Mouse (Mus musculus) MEL (cell line): ENCODE data around the gene Supt4a. TPM values are rescaled to one million over a fixed set of nuclear protein-coding genes. Genes with fewer than 3 reads are reported as not detected.

Source experiments
- DNase-seq: peaks from one replicate; pipeline ENCODE4 v3.0.0; 2011; ENCODE audit warnings: low read depth, low spot score
- H3K27ac ChIP-seq: 2 replicates; pipeline ENCODE4 v1.5.1; 2012; ENCODE audit warnings: low read depth, mild to moderate bottlenecking, control low read depth, low read length, moderate library complexity; ENCODE audit not compliant: control insufficient read depth
- H3K27me3 ChIP-seq, 2 experiments: fragments of 150-350 bp in 1 of 2; sonication (generic) in 1 of 2; 2 replicates each; pipeline ENCODE4 v1.6.1; 2012; ENCODE audit warnings: low read length in 2 of 2, mild to moderate bottlenecking in 2 of 2, improper control_type of control experiment in 1 of 2, moderate library complexity in 1 of 2; ENCODE audit not compliant: insufficient read depth in 2 of 2, control insufficient read depth in 1 of 2
- H3K36me3 ChIP-seq, 2 experiments: 2 replicates each; pipeline ENCODE4 v1.6.1; 2012 to 2014; ENCODE audit warnings: low read length in 2 of 2, improper control_type of control experiment in 1 of 2, inconsistent platforms in 1 of 2, mild to moderate bottlenecking in 1 of 2; ENCODE audit not compliant: insufficient read depth in 2 of 2, control insufficient read depth in 1 of 2
- H3K4me1 ChIP-seq, 2 experiments: fragments of 150-350 bp in 1 of 2; sonication (generic) in 1 of 2; 2 replicates each; pipeline ENCODE4 v1.6.1; 2012; ENCODE audit warnings: low read length in 2 of 2, improper control_type of control experiment in 1 of 2, mild to moderate bottlenecking in 1 of 2; ENCODE audit not compliant: insufficient read depth in 2 of 2, control insufficient read depth in 1 of 2
- H3K4me3 ChIP-seq, 2 experiments: fragments of 150-350 bp in 1 of 2; sonication (generic) in 1 of 2; 2 replicates each; pipeline ENCODE4 v1.5.1; 2012; ENCODE audit warnings: low read depth in 2 of 2, low read length in 2 of 2, mild to moderate bottlenecking in 2 of 2, moderate library complexity in 2 of 2, control low read depth in 1 of 2, improper control_type of control experiment in 1 of 2; ENCODE audit not compliant: control insufficient read depth in 1 of 2, insufficient read depth in 1 of 2
- H3K79me2 ChIP-seq: 2 replicates; pipeline ENCODE4 v1.6.1; 2012; ENCODE audit warnings: mild to moderate bottlenecking, low read length, moderate library complexity; ENCODE audit not compliant: control insufficient read depth, poor library complexity, insufficient read depth
- H3K9ac ChIP-seq: 2 replicates; pipeline ENCODE4 v1.6.1; 2012; ENCODE audit warnings: low read depth, mild to moderate bottlenecking, control low read depth, low read length, moderate library complexity; ENCODE audit not compliant: control insufficient read depth, poor library complexity, severe bottlenecking
- H3K9me3 ChIP-seq: fragments of 150-350 bp; sonication (generic); replicated peaks from 2 replicates; pipeline ENCODE4 v1.6.1; 2012; ENCODE audit warnings: mild to moderate bottlenecking, low read length, improper control_type of control experiment, moderate library complexity; ENCODE audit not compliant: insufficient read depth
- CHD1 ChIP-seq: IDR thresholded peaks from 2 replicates; pipeline ENCODE4 v1.6.1; 2012; ENCODE audit warnings: low read depth, mild to moderate bottlenecking, inconsistent platforms, low read length, improper control_type of control experiment
- CTCF ChIP-seq, 3 experiments: IDR thresholded peaks in 2 of 3; conservative IDR thresholded peaks in 1 of 3; 2 replicates each; pipeline ENCODE4 v1.5.1; 2011 to 2012; ENCODE audit warnings: low read length in 3 of 3, low read depth in 2 of 3, mild to moderate bottlenecking in 2 of 3, improper control_type of control experiment in 1 of 3, inconsistent platforms in 1 of 3, mixed read lengths in 1 of 3, moderate library complexity in 1 of 3; ENCODE audit not compliant: control insufficient read depth in 1 of 3, insufficient read depth in 1 of 3, poor library complexity in 1 of 3, severe bottlenecking in 1 of 3
- E2F4 ChIP-seq: IDR thresholded peaks from 2 replicates; pipeline ENCODE4 v1.6.1; 2011; ENCODE audit warnings: low read depth, low read length, improper control_type of control experiment, borderline replicate concordance
- ELF1 ChIP-seq: IDR thresholded peaks from 2 replicates; pipeline ENCODE4 v1.6.1; 2014; ENCODE audit warnings: low read depth, mild to moderate bottlenecking, inconsistent platforms, low read length, improper control_type of control experiment, moderate library complexity
- EP300 ChIP-seq, 2 experiments: IDR thresholded peaks; 2 replicates each; pipeline ENCODE4 v1.6.1; 2011; ENCODE audit warnings: improper control_type of control experiment in 2 of 2, low read length in 2 of 2, low read depth in 1 of 2, mild to moderate bottlenecking in 1 of 2
- GATA1 ChIP-seq: IDR thresholded peaks from 2 replicates; pipeline ENCODE4 v1.6.1; 2011; ENCODE audit warnings: low read depth, low read length, improper control_type of control experiment
- JUND ChIP-seq: IDR thresholded peaks from 2 replicates; pipeline ENCODE4 v1.6.1; 2011; ENCODE audit warnings: low read depth, mild to moderate bottlenecking, improper control_type of control experiment, low read length
- KAT2A ChIP-seq: conservative IDR thresholded peaks from 2 replicates; pipeline ENCODE4 v1.6.1; 2012; ENCODE audit warnings: low read depth, low read length, improper control_type of control experiment, inconsistent platforms
- MAX ChIP-seq: IDR thresholded peaks from 2 replicates; pipeline ENCODE4 v1.6.1; 2011; ENCODE audit warnings: low read length, improper control_type of control experiment
- MAZ ChIP-seq: IDR thresholded peaks from 2 replicates; pipeline ENCODE4 v1.6.1; 2012; ENCODE audit warnings: low read depth, mild to moderate bottlenecking, inconsistent platforms, low read length, improper control_type of control experiment
- MEF2A ChIP-seq: IDR thresholded peaks from 2 replicates; pipeline ENCODE4 v1.6.1; 2014; ENCODE audit warnings: low read depth, mild to moderate bottlenecking, inconsistent platforms, low read length, improper control_type of control experiment; ENCODE audit not compliant: poor library complexity, insufficient replicate concordance, severe bottlenecking; ENCODE audit errors: extremely low read depth
- MYC ChIP-seq: IDR thresholded peaks from 2 replicates; pipeline ENCODE4 v1.6.1; 2011; ENCODE audit warnings: low read depth, mild to moderate bottlenecking, low read length, improper control_type of control experiment, moderate library complexity
- NELFE ChIP-seq: IDR thresholded peaks from 2 replicates; pipeline ENCODE4 v1.6.1; 2011; ENCODE audit warnings: low read depth, low read length, improper control_type of control experiment
- POLR2AphosphoS2 ChIP-seq: IDR thresholded peaks from 2 replicates; pipeline ENCODE4 v1.6.1; 2011; ENCODE audit warnings: low read length, improper control_type of control experiment
- SIN3A ChIP-seq: IDR thresholded peaks from 2 replicates; pipeline ENCODE4 v1.6.1; 2012; ENCODE audit warnings: low read length, improper control_type of control experiment, inconsistent platforms
- SMC3 ChIP-seq: IDR thresholded peaks from 2 replicates; pipeline ENCODE4 v1.6.1; 2011; ENCODE audit warnings: low read depth, low read length, improper control_type of control experiment
- TAL1 ChIP-seq: IDR thresholded peaks from 2 replicates; pipeline ENCODE4 v1.6.1; 2012; ENCODE audit warnings: mild to moderate bottlenecking, inconsistent platforms, low read length, moderate library complexity, mixed read lengths
- TCF12 ChIP-seq: IDR thresholded peaks from 2 replicates; pipeline ENCODE4 v1.6.1; 2014; ENCODE audit warnings: low read depth, mild to moderate bottlenecking, inconsistent platforms, low read length, improper control_type of control experiment, moderate library complexity
- ZC3H11A ChIP-seq: IDR thresholded peaks from 2 replicates; pipeline ENCODE4 v1.6.1; 2012; ENCODE audit warnings: low read depth, mild to moderate bottlenecking, inconsistent platforms, low read length, improper control_type of control experiment
- ZMIZ1 ChIP-seq: IDR thresholded peaks from 2 replicates; pipeline ENCODE4 v1.6.1; 2012; ENCODE audit warnings: low read depth, mild to moderate bottlenecking, inconsistent platforms, low read length, improper control_type of control experiment, moderate library complexity
- polyA plus RNA-seq, 2 experiments: library from polyadenylated mRNA; stranded (reverse) in 1 of 2; unstranded in 1 of 2; fragments of >175 nt in 1 of 2; fragments of >200 nt in 1 of 2; gene quantifications; 2 replicates each; pipeline versions ENCODE4 v1.2.1 to v1.2.4; 2012; ENCODE audit warnings: low replicate concordance in 2 of 2, low read depth in 1 of 2; ENCODE audit not compliant: insufficient read length in 2 of 2, insufficient read depth in 1 of 2, missing spikeins in 1 of 2
- total RNA-seq: library from RNA; depleted of rRNA; stranded (reverse); fragments of 300-350 nt; gene quantifications from 2 replicates; pipeline ENCODE4 v1.2.3, GENCODE M21; 2012

Supt4a gene
- total and polyA plus RNA-seq, 3 experiments, result 223 to 332 TPM; not detected in 1

DNA sequence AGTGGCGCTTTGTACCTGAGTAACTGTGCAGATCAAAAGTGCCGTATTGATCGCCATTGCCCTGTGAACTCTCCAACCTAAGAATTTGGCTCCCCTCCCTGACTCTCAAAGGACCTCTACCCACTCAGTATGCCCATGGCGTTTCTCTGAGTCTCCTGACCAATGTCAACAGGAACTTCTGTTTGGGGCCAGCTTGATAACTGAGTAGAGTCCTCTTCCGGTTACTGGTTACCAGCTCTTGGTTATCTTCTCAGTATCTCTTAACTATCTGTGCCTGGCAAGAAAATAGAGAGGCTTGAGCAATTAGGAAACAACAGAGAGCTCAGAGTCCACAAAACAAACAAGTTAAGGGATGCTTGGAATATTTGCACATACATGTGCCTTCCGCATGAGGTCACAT is 36.2 kb upstream of the Supt4a start:
- no peak overlapping the region for H3K4me3 ChIP-seq
- no peaks in the 10 kb centered on the region for H3K27me3 ChIP-seq
- TF ChIP-seq ZMIZ1 (no peak), EP300 (IDR thresholded peaks at IDR 0.05; ENCODE audit: low read depth in 1 of 2, low read length in 2 of 2) (peak; percentile 17 to 38; a peak in 1 of 4 replicates), GATA1 (peak; percentile 61; the same call in 1 of the 2 replicates)
- TF ChIP-seq, all 39 proteins: peak for 2
- no peak for DNase-seq
- Histone ChIP-seq H3K9me3 (no peaks in the 10 kb centered on the region), H3K36me3 (peaks cover 0 to 9% of the 10 kb centered on the region in 2 experiments; a peak in 2 of 4 replicates), H3K27ac (no peak overlapping the region), H3K4me1 (peaks cover 7% of the 10 kb centered on the region in 2 experiments), H3K79me2 (no peaks in the 10 kb centered on the region), H3K9ac (no peak overlapping the region)

DNA sequence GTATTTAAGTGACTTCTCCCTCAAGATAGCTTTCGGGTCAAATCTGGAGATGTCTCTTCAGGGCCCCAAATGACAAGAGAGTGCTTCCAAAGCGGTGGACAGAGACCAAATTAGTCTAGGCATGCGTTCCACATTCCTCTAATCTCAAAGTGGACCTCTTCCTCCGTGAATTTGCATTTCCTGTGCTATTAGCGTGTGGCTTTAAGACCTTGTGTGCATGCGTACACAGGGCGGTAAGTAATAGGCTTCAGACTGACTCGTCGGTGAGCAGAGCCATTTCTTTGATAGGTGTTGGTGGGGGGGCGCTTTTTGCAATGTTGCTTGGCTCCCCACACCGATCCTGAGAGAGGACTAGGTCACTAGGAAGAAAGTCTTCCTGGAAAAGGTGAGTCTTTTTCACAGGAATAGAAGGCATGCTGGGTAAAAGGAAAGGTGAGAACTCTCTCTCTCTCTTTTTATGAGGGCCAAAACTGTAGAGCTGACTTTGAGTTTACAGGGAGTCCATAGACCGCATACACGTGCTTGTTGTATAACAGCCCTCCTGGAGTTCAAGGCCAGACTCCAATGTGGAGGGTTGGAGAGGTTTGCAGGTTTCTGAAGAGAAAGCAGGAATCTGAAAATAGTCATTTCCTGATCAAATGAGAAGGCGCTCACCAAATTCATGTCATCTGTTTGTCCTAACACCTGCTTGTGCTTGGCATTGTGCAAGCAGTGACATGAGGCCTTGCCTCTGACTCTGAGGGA is 35.3 kb upstream of the Supt4a start:
- H3K4me3 ChIP-seq, result no peak overlapping the region
- peaks cover 0 to 9% of the 10 kb centered on the region in 2 experiments; a peak in 2 of 4 replicates for H3K36me3 ChIP-seq
- no peak overlapping the region for H3K9ac ChIP-seq

DNA sequence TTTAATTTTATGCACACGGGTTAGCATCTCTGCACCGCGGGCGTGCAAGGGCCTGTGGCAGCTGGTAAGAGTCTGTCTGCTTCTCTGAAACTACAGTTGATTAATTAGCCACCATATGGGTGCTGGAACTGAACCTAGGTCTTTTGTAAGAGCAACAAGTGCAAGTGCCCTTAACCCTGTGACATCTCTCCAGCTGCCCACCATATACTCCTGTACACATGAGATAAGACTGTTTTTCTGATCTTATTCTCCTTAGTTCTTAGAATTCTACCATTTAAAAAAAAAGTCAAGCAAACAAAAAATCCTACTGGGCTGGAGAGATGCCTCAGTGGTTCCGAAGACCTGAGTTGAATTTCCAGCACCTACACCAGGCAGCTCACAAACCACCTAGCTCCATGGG is 33.7 kb upstream of the Supt4a start:
- no peaks in the 10 kb centered on the region for H3K27me3 ChIP-seq
- no peak overlapping the region for H3K4me3 ChIP-seq
- no peak overlapping the region for H3K27ac ChIP-seq
- peaks cover 7% of the 10 kb centered on the region in 2 experiments for H3K4me1 ChIP-seq
- TF ChIP-seq NELFE, result no peak
- no peak for TF ChIP-seq GATA1
- TF ChIP-seq SIN3A, result no peak
- TF ChIP-seq ZC3H11A, result no peak
- TF ChIP-seq SMC3, result no peak
- TF ChIP-seq TAL1, result peak; percentile 44
- TF ChIP-seq MAZ, result no peak
- no peak for TF ChIP-seq ELF1
- H3K9me3 ChIP-seq, result no peaks in the 10 kb centered on the region
- H3K79me2 ChIP-seq, result no peaks in the 10 kb centered on the region
- DNase-seq, result no peak
- no peak overlapping the region for H3K9ac ChIP-seq
- H3K36me3 ChIP-seq, result peaks cover 0 to 9% of the 10 kb centered on the region in 2 experiments; a peak in 2 of 4 replicates

More for the DNA sequence above, 35.3 kb upstream of the Supt4a start:
- Histone ChIP-seq H3K79me2 (no peaks in the 10 kb centered on the region), H3K27ac (no peak overlapping the region), H3K9me3 (no peaks in the 10 kb centered on the region), H3K27me3 (no peaks in the 10 kb centered on the region), H3K4me1 (peaks cover 7% of the 10 kb centered on the region in 2 experiments)
- TF ChIP-seq MYC (no peak), CHD1 (no peak), KAT2A (no peak), TCF12 (no peak), CTCF (IDR thresholded peaks at IDR 0.05 in 2 of 3, conservative IDR thresholded peaks at IDR 0.05 in 1 of 3; ENCODE audit: control insufficient read depth in 1 of 3, insufficient read depth in 1 of 3, low read depth in 2 of 3, low read length in 3 of 3, poor library complexity in 1 of 3, severe bottlenecking in 1 of 3) (no peak), ELF1 (no peak), MAX (no peak), E2F4 (no peak), JUND (no peak), NELFE (no peak), MEF2A (no peak), POLR2AphosphoS2 (no peak)
- DNase-seq, result no peak
